Mouse (Mus musculus) small intestine, adult 2 months (tissue): ENCODE measurements around the gene Desi2. TPM values are rescaled to one million over a fixed set of nuclear protein-coding genes. Genes with fewer than 3 reads are reported as not detected.
A peak's percentile ranks its signal among the peaks of the same experiment; 100 is the strongest.
"Not testable (repeated sequence)": the region's sequence is repeated elsewhere in the genome, so short reads cannot be mapped to it uniquely, and the experiment has no call there.

Experiments
- H3K27ac ChIP-seq: fragments of 200-500 bp; 2 replicates; pipeline ENCODE4 v1.5.1; 2012; ENCODE audit warnings: low read depth, low read length, control low read depth, inconsistent platforms; ENCODE audit not compliant: insufficient read depth
- H3K27me3 ChIP-seq: fragments of 200-500 bp; 2 replicates; pipeline ENCODE4 v1.6.1; 2012; ENCODE audit warnings: mild to moderate bottlenecking, moderate library complexity, low read length, inconsistent platforms; ENCODE audit not compliant: control insufficient read depth, insufficient read depth
- H3K36me3 ChIP-seq: fragments of 200-500 bp; 2 replicates; pipeline ENCODE4 v1.6.1; 2012; ENCODE audit warnings: mild to moderate bottlenecking, low read length, control low read depth, inconsistent platforms; ENCODE audit not compliant: control insufficient read depth, insufficient read depth
- H3K4me1 ChIP-seq: fragments of 200-500 bp; 2 replicates; pipeline ENCODE4 v1.6.1; 2012; ENCODE audit warnings: low read length, inconsistent platforms, mixed read lengths; ENCODE audit not compliant: control insufficient read depth, insufficient read depth, insufficient read length
- H3K4me3 ChIP-seq: fragments of 200-500 bp; 2 replicates; pipeline ENCODE4 v1.5.1; 2012; ENCODE audit warnings: low read depth, mild to moderate bottlenecking, control low read depth, inconsistent platforms, low read length, moderate library complexity
- CTCF ChIP-seq: fragments of 200-500 bp; IDR thresholded peaks from 2 replicates; pipeline ENCODE4 v1.5.1; 2012; ENCODE audit warnings: low read depth, mild to moderate bottlenecking, control low read depth, inconsistent platforms, low read length, moderate library complexity, mixed read lengths; ENCODE audit not compliant: insufficient replicate concordance, insufficient read length; ENCODE audit errors: extremely low read depth
- POLR2A ChIP-seq: fragments of 200-500 bp; IDR thresholded peaks from 2 replicates; pipeline ENCODE4 v1.6.1; 2012; ENCODE audit warnings: low read depth, mild to moderate bottlenecking, control low read depth, inconsistent platforms, low read length, moderate library complexity
- WGBS: fragments of 180-500 bp; shearing (Covaris S2); methylation state at CpG from one replicate; pipeline ENCODE4 v1.1.7; 2018; 5-methylcytosine and 5-hydroxymethylcytosine counted together
- polyA plus RNA-seq: library from polyadenylated mRNA; depleted of rRNA; stranded (reverse); fragments of >200 nt; gene quantifications from 2 replicates; pipeline ENCODE4 v1.2.3, GENCODE M21; 2012

Gene Desi2
- polyA plus RNA-seq, 1 experiment: 4.8 TPM

DNA sequence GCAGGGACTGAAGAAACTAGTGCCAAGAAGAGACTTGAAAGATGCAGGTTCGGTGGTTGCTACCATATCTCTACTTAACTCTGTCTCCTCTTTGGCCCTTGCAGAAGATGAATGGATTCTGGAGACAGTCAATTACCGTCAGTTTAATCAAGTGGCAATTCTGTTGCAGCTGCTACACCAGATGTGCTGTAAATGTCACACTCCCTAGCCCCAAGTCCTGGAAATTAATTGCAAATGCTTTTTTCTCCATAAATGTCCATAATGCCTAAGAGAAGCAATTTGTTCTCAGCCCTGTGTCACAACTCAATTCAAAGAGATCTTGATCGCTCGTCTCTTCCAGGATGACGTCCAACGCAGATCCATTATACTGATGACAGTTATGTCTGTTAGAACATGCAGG is 83.4 kb downstream of the Desi2 start:
- no peak for TF ChIP-seq CTCF
- Histone ChIP-seq H3K27me3 (no peaks in the 10 kb centered on the region), H3K27ac (no peak overlapping the region)

DNA sequence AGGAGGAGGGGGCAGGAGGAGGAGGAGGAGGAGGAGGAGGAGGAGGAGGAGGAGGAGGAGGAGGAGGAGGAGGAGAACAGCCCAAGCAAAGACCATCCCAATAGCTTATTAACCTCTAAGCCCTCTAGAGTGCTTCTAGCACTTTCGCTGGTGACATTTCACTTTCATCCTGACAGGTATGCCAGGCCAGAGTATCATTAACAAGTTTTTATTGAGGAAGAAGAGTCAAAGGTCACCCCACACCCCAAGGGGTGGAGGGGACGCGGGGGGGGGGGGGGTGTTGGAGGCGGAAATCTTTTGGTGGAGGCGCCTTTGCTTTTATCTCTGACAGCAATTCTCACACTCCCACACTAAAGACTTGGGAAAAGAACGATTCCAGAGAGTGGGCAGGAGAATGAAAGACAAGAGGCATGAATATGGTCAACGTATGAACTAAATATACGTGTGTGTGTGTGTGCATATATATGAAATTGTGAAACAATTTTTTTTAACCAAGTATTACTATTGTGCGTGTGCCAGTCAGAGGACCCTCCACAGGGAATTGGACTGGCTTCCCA is 88.0 kb downstream of the Desi2 start:
- Histone ChIP-seq H3K36me3 (no peaks in the 10 kb centered on the region), H3K4me3 (no peak overlapping the region), H3K27ac (peak overlapping the region; percentile 93), H3K27me3 (no peaks in the 10 kb centered on the region), H3K4me1 (peaks cover 2% of the 10 kb centered on the region; the same call in 1 of the 2 replicates)
- no peak for TF ChIP-seq CTCF
- TF ChIP-seq POLR2A: no peak
- 22% methylated on average over 9 of the region's 9 CpGs for WGBS

More for the DNA sequence above, 83.4 kb downstream of the Desi2 start:
- Histone ChIP-seq H3K36me3 (no peaks in the 10 kb centered on the region), H3K4me3 (no peak overlapping the region), H3K4me1 (peaks cover 2% of the 10 kb centered on the region; the same call in 1 of the 2 replicates)
- 82% methylated on average over 6 of the region's 6 CpGs for WGBS

DNA sequence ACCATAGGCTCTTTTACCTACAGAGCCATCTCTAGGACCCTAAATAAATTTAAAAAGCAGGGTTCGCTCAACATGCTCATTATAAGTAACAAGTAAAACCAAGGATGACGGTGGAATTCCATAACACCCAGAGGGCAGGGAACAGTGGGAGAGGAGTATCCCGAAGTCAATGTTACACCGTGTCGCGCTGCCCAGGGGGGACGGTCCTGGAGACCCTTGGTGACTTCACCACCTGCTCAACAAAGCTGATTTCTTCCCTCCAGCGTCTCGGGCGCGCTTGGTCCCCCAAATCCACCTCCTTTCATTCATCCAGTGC is 88.5 kb downstream of the Desi2 start:
- no peak for TF ChIP-seq POLR2A
- no peak for TF ChIP-seq CTCF
- Histone ChIP-seq H3K27me3 (no peaks in the 10 kb centered on the region), H3K36me3 (no peaks in the 10 kb centered on the region), H3K4me1 (peaks cover 2% of the 10 kb centered on the region; the same call in 1 of the 2 replicates), H3K4me3 (peak overlapping the region; percentile 71), H3K27ac (peak overlapping the region; percentile 93)
- WGBS: 5% methylated on average over 11 of the region's 11 CpGs

DNA sequence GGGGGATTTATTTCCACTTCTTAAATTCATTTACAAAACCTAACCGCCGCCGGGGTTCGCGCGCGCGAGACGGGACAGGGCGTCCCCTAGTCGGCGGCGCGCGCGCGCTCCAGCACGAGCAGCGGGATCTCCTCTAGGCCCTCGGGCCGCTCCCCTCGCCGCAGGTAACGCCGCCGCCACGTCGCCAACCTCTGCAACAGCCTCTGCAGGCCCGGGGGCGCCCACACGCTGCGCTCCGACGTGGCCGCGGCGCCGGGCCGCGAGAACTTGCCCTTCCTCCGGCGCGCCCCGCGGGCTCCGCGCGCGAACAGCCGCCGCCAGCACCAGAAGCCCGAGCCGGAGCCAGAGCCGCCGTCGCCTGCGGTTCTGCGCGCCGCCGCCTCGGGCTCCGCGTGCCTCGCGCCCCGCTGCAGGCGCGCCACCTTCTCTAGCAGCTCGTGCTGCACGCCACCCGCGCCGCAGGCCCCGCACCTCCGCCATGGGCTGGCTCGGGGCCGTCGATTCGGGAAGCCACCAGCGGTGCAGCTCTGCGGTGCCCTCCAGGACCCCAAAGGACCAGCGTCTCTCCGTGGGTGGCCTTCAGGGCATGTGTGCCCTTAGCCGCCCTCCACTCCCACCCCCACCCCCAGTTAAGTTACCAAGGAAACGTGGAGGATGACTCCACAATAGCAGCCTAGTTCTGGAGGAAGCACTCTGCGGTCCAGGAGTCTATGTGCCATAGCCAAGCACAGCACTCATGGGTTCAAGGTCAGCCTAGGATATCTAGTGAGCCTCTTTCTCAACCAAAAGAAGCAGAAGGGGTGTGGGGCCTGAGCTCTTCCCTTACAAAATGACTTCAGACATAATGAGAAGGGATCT is 89.1 kb downstream of the Desi2 start:
- TF ChIP-seq CTCF (no peak), POLR2A (peak; percentile 58; the same call in 1 of the 2 replicates)
- Histone ChIP-seq H3K27me3 (no peaks in the 10 kb centered on the region), H3K4me1 (peaks cover 2% of the 10 kb centered on the region; the same call in 1 of the 2 replicates), H3K36me3 (no peaks in the 10 kb centered on the region), H3K4me3 (peak overlapping the region; percentile 71), H3K27ac (peak overlapping the region; percentile 93)
- under 1% methylated on average over 85 of the region's 87 CpGs for WGBS

DNA sequence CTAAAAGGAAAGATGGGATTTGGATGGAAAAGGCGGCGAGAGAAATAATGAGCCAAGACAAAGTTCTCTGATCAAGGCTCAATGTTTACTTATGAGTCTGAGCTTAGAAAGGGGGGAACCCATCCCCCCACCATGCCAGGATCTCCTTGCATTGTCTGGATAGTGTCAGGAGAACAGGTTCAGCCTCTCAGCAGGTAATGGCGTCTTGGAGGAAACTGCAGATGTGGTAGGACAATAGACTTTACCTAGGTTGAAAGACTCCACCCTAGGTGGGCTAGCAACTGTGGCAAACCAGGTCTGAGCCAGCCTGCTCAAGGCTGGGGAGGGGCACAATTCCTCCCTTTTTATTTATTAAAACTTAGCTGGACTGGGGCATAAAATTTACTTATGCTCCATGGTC is 96.1 kb downstream of the Desi2 start:
- H3K27ac ChIP-seq, H3K4me3 ChIP-seq, H3K36me3 ChIP-seq, H3K4me1 ChIP-seq, H3K27me3 ChIP-seq: not testable (repeated sequence)
- 95% methylated on average over 3 of the region's 3 CpGs for WGBS

DNA sequence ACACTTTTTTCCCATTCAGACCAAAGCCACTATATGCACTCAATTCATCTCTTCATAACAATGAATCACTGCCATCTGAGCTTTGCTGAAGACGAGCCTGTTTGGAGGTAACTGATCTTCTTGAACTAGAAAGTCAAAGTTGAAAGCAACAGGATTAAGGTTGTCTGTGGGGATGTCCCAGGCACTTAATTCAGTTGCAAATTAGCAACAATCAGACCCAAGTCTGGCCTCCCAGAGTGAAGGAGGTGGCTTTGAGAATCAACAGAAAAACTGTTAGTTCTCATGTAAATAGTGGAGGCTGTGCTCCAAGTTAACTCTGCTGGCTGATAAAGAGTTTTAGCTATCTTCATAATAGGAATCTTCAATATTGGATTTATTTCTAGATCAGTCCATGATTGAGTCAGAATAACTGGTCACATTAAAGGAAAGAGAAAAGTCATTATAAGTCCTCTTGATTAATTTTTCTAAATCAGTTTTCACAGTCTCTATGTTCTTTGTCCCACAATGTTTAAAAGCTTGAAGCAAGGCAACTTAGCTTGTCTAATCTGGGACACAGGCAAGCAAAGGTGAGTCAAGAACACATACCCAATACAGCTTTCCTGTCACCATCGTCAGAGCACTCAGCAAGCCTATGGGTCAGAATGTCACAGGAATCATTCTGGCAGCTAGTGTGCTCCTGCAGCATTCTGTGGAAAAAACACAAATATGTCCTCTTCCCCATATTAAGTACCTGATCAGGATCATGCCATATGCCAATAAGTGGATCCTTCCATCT is 96.9 kb downstream of the Desi2 start:
- Histone ChIP-seq H3K27ac (no peak overlapping the region), H3K36me3 (no peaks in the 10 kb centered on the region), H3K27me3 (no peaks in the 10 kb centered on the region), H3K4me1 (no peaks in the 10 kb centered on the region), H3K4me3 (no peak overlapping the region)
- WGBS: 78% methylated on average over 2 of the region's 2 CpGs
- no peak for TF ChIP-seq CTCF
- TF ChIP-seq POLR2A: no peak

DNA sequence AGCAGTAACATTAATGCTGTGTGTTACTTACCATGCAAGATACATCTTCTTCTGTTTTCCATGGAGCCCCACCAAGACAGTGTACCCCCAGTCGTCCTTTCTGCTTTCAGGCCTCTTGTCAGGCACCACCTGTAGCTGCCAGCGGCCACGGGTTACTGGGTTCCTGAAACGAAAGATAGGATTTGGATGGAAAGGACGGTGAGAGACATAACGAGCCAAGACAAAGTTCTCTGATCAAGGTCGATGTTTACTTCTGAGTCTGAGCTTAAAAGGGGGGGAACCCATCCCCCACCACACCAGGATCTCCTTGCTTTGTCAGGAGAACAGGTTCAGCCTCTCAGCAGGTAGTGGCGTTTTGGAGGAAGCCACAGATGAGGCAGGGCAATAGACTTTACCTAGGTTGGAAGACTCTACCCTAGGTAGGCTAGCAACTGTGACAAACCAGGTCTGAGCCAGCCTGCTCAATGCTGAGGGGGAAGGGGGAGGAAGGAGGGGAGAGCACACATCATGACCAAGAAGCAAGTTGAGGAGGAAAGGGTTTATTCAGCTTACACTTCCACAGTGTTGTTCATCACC is 100.5 kb downstream of the Desi2 start:
- Histone ChIP-seq H3K27me3 (no peaks in the 10 kb centered on the region), H3K4me3 (no peak overlapping the region), H3K36me3 (no peaks in the 10 kb centered on the region), H3K27ac (no peak overlapping the region), H3K4me1 (no peaks in the 10 kb centered on the region)
- 52% methylated on average over 8 of the region's 8 CpGs for WGBS
- TF ChIP-seq POLR2A (no peak), CTCF (no peak)
